Mouse (Mus musculus) spleen, postnatal 10 days (tissue): ENCODE measurements around the gene Gfpt1.

ENCODE experiments used
- DNase-seq, 2 experiments: peaks; one replicate each; pipeline ENCODE4 v3.0.0; 2021 to 2022; ENCODE audit warnings: low spot score in 2 of 2

The Gfpt1 gene

DNA sequence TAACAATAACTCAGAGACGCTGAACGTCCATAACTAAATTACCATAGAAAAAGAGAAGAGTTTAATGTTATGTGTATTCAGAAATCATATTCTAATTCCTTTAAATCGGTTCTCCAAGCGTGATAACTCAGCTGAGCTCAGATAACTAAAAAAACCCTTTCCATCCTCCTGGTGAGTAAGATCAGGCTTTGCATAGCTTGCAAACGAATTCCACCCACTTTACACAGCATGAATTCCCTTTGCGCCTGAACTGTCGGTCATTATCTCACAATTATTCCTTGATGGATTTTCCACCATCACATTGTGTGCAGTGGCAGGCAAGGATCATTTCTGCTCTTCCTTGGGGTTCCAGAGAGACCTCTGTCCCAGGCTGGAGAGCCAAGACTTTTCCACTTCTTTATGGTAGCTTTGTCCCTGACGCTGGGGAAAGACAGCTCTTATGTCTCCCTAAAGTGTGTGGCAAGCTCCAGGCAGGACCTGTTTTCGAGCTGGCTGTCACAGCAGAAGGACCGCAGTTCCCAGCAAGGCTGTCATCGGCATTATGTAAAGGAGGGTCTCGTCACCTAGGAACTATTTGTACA lies 91.4 kb downstream of the Gfpt1 start:
- no peak for DNase-seq

DNA sequence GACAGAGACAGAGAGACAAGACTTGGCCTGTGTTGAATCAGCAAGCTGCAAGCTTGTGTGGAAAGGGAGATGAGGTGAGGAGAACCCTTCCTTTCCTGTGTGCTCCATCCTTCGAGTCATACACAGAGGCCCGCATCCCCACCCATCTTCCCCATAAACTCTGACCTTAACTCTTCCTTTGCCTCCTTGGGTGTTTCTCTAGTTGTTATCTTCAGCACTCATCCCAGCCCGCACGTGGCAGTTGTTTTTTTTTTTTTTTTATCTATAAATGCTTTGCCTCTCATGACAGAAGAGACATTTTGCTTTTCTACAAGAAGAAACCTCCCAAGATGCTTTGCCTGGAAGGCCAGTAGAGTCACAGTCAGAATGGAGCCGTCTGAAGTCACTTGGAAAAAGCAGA lies 95.8 kb downstream of the Gfpt1 start:
- DNase-seq: no peak

DNA sequence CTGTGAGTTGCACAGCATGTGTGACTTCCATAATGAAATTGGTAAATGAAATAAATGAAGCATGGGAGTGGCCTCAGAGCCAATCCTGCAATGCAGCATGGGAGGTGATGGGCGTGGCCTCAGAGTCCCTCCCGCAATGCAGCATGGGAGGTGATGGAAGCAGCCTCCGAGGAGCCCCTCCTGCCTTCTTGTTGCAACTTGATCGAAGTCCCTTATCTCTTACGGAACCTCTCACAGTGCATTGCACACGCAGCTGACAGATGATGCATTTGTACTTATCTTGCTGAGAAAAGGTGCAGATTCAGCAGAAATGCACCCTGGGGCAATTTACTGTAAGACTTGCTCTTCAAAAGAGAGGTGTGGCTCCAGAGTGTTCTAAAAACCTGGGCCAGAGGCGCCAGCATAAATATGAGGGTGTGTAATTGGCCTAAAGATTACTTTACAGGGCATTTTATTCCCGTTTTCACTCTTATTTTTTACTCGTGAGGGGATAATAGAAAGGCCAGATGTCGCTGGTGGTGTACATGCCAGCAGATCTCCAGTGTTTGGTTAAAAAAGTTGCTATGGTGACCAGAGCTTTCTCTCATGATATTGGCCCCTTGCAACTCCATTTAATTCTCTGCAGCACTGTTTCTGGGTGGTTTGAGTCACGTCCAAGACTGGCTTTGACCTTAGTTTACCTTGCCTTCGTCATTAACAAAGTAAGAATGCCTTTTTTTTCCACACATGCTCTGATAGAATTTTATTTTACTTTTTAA lies 97.3 kb downstream of the Gfpt1 start:
- DNase-seq: no peak
